Mouse (Mus musculus) adrenal gland, adult 2 months (tissue): ENCODE results near the gene Klf2. TPM values are rescaled to one million over a fixed set of nuclear protein-coding genes. Genes with fewer than 3 reads are reported as not detected.

ENCODE experiments used
- DNase-seq: peaks from one replicate; pipeline ENCODE4 v3.0.0; 2021
- polyA plus RNA-seq: library from polyadenylated mRNA; depleted of rRNA; stranded (reverse); fragments of >200 nt; gene quantifications from 2 replicates; pipeline ENCODE4 v1.2.3, GENCODE M21; 2012
- total RNA-seq, 2 experiments: library from RNA; stranded (reverse); gene quantifications; 2 replicates each; pipeline ENCODE4 v1.2.3; 2021

Gene Klf2
- total and polyA plus RNA-seq, 3 experiments = 34.4 to 94.5 (median 53.0) TPM

DNA sequence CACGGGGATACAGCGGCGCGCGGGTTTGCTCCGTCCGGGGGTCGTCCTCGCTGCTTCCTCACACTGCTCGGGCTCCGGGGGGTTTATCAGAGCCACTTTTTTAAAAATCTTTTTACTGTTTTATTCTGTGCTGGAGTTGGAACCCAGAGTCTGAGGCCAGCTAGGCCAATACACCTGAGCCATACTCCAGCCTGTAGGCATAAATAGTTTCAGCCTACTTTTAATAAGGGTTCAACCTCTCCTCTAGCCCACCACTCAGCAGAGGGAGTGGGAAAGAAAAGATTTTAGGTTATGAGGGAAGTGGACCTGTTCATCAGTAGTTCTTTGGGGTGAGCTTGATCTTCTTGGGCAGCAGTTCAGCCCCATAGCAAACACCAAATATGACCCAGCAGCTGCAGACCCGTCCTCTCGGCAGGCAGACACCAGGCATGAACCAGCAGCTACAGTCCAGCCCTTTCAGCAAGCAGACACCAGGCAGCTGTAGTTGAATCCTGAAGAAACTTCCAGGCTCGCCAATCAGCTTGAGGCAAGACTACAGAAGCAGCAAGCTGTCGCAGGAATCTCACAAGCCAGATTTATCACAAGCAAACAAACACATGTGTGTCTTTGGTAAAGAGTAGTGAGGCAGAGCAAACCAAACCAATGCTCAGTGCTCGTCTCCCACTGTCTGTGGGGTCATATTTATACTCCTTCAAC lies 13.5 kb upstream of the Klf2 start, which contains the start of gene Gm10282:
Gm10282 (minus strand) TSS at position 51 of the 696 bp plus-strand sequence.
- no peak for DNase-seq

DNA sequence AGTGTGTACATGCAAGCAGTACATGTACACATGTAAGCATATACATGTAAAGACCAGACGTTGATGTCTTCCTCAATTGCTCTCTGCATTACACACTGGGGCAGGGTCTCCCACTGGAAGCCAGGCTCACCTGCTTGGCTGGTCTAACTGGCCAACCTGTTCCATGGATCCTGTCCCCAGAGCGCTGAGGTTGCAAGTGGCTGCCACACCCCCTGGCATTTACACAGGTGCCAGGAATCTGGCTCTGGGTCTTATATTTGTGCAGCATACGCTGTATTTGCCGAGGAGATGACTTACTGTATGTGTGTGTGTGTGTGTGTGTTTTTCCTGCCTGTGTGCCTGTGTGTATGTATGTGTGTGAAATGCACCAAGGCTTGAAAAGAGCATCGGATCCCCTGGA lies 11.9 kb upstream of the Klf2 start:
- no peak for DNase-seq

DNA sequence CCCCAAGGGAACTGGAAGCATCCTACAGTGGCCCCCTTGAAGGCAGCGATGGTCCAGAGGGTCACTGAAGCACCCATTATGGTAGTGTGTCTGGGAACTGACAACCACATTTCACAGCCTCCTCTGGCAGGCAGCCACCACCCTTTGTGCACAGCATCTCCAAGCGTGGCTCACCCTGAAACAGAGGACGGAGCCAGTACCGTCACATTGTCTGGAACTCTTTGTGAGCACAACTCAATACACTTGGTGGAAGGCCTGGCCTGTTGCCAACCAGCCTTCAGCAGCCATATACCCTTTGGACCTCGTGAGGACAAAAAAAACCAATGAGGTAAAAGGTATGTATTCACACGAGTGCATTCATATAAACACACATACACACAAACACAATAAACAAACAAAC lies 10.6 kb upstream of the Klf2 start:
- DNase-seq = no peak

DNA sequence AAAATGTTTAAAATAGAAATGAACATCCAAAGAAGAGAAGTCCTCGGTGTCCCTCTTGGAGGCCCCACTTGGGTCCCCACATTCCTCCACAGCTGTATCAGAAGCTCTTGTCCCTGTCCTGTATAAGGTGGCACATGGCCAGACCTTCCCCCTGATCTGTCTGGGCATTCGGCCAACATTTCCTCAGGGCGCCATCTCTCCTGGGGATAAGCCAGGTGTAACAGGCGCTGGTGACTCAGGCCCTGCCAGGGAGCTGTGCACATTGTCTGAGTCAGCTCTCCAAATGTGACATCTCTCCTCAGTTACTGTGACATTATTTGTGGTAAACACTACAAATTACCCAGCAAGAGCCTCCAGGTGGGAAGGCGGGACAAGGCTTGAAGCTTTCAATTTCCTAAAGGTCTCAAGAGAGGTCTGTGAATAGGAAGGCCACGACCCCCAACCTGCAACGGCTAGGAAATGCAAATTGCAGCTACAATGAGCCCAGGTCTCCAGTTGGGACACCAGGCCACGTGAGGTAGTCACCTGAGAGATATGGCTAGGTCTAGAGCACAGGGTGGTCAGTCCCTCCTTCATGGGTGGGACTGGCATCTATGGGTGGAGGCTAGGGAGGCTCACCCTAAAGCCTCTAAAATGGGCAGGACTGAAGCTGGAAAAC lies 7.9 kb upstream of the Klf2 start:
- DNase-seq = peak; percentile 93

DNA sequence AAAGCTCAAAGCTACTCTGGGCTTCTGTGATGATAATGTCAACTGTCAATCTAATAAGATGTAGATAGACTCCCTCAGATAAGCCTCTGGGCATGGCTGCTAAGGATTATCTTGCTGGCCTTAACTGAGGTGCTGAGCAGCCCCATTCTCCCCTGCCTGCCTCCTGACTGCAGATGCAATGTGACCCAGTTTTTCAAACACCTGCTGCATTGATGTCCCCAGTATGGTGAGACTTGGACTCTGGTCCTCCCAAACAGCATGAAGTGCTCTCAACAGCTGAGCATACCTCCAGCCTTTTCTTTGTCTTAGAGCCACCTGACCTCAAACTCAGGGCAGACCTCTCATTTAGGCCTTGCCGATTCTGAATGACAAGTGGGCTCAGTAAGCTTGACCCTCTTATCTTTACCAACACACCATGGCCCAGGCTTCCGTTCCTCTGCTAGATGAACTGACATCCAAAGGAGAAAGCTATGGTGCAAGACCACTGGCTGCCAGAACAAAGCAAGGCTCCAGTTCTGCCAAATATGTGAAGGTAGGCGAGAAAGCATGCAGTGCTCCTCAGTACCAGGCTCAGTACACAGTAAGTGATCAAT lies 5.8 kb upstream of the Klf2 start:
- DNase-seq = no peak

DNA sequence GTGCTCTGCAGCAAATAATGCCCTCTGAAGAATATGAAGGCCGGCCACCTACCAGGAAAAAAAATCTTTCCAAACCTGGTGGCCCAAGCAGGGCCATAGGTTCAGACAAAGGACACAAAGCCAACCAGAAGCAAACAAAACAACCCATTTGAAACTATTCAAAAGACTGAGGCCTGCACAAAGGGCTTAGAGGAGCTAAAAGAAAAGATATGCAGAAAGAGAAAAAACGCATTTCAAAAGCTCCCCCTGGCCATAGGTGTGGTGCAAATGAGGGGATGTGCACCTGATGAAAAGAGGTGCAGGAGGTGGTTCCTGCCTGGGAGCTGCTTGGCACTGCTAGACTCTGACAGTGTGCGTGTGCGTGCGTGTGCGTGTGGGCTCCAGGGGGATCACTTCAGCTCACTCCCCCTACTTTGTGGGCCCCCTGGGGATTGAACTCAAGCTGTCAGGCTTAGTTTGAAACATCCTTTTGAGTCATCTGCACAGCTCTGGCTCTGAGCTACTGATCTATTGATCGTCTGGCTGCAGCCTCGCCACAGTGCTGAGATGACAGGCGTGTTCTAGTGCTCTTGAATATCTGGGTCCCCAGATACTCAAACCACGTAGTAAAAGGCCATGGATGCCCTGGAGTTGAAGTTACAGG lies 2.7 kb upstream of the Klf2 start:
- no peak for DNase-seq

DNA sequence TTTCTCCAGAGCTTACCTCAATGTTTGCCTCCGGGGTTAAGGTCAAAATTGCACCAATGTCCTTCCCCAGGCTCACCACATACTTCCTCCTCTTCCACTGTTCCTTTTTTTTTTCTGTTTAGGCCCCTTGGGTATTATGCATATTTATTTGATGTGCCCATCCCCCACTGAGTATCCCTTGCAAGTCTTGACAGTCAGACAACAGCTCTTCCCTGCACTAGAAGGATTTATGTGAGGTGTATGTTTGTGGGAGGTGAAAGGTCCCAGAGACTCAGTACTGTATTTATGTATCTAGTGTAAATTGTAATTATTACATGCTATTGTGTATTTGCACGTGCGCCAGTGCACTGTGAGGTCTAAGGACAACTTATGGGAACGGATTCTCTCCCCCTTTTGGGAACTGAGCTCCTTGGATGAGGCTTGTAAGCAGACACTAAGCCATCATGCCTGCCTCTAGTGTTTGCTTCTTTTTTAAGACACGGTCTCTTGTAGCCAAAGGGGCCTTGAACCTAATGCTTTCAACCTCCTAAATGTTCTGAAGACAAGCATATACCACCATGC lies 1.0 kb upstream of the Klf2 start:
- DNase-seq = no peak

DNA sequence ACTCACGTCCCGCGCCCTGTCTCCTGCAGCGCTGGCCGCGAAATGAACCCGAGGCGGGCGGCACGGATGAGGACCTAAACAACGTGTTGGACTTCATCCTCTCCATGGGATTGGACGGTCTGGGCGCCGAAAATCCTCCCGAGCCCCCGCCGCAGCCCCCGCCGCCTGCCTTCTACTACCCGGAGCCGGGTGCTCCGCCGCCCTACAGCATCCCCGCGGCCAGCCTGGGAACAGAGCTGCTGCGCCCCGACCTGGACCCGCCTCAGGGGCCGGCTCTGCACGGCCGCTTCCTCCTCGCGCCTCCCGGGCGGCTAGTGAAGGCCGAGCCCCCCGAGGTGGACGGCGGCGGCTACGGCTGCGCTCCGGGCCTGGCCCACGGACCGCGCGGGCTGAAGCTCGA lies 564 bp downstream of the Klf2 start:
- DNase-seq = peak; percentile 61

DNA sequence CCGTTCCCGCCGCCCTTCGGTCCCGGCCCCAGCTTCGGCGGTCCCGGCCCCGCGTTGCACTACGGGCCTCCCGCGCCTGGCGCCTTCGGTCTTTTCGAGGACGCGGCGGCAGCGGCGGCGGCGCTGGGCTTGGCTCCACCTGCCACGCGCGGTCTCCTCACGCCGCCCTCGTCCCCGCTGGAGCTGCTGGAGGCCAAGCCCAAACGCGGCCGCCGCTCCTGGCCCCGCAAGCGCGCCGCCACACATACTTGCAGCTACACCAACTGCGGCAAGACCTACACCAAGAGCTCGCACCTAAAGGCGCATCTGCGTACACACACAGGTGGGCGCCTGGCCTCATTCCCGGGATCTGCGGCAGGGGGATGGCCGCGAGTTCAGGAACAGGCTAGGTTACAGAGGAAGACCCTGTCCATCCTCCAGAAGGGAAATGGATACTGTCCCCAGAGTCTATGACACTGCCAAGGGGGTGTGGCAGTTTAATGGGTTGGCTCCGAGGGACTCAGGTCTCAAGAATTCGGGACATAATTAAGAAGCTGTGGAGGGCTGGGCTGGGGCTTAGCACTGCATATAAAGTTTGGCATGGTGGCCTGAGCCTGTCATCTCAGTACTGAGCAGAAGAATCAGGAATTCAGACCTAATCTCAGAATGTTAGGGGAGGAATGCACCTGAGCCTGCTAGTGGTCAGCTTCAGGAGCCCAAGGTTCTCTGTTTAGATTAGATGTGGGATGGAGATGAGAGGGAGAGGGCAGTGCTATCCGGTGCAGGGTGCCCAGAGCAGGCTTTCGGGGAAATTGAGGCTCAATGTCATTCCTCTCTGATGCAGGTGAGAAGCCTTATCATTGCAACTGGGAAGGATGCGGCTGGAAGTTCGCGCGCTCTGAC lies 1.3 kb downstream of the Klf2 start:
- DNase-seq = peak; percentile 56

DNA sequence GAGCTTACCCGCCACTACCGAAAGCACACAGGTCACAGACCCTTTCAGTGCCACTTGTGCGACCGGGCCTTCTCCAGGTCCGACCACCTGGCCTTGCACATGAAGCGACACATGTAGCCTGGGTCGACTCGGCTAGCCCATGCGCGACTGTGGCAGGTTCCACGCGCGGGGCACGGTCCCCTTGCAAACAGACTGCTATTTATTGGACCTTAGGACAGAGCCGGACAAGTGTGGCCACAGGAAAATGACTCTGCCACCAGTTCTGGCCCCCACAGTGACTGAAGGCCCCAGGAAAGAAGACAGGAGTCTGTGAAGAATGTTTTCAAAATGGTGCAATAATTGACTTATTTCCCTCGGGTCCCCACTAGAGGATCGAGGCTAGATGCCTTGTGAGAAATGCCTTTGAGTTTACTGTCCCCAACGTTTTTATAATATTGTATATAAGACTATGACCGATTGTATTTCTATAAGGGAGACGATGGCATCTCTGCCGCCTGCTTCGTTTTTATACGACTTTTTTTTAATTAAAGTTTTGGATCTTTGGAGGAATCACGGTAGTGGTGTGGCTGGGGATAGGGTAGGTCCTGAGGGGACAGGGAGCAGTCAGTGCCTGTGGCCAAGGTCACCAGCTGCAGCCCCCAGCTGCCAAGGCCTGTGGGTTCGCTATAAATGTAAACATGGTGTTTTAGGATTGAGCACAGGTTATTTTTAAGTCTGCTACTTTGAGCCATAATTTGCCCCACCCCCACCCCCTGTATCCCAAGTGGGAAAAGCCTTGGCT lies 2.2 kb downstream of the Klf2 start:
- no peak for DNase-seq

DNA sequence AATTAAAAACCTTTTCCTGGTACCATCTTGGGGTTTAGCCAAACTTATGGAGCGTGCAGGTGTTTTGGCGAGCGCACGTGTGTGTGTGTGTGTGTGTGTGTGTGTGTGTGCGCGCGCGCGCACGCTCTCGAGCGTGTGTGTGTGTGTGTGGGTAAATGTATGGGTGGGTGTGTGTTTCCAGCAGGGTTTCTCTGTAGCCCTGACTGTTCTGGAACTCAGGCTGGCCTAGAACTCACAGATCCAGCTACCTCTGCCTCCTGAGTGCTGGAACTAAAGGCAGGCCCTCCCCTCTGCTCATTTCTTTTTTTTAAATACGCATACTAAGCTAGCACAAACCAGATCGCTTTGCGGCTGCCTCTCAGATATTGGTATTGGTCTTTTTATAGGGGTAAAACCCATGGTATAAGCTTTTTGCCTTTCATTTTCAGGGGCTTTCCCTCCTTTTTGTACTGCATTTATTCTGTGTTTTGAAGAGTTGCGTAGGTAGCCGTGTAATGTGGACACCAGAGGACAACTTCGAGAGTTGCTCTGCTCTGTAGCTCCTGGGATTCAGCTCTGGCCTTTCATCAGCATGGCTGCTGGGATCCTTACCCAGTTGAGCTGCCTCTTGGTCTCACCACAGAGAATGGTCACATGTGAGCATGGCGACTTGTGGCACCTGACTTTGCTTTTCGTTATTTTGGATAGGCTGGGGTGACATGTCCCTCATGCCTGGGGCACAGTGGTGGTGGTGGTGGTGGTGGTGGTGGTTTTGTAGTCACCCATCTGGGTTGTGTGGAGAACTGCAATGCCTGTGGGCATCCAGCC lies 3.0 kb downstream of the Klf2 start:
- DNase-seq = no peak

DNA sequence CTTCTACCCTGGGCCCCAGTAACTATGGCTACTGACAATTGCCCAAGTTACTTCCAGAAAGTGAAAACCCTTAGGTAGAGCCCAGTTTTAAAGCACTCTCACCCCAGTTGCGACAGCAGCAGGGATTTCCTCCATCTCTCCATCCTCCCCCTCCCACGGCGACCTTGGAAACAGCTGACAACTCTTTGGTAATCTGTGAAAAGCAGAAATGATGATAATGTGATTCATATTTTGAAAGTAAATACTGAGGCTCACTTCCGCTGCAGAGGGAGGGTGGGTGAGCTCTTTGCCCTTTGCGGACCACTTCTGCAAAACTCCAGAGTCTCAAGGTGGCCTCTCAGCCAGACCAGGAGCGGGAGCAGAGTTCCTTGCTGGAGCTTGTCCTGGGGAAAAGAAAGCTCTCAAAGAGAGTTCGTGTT lies 3.6 kb downstream of the Klf2 start:
- DNase-seq = peak; percentile 89

DNA sequence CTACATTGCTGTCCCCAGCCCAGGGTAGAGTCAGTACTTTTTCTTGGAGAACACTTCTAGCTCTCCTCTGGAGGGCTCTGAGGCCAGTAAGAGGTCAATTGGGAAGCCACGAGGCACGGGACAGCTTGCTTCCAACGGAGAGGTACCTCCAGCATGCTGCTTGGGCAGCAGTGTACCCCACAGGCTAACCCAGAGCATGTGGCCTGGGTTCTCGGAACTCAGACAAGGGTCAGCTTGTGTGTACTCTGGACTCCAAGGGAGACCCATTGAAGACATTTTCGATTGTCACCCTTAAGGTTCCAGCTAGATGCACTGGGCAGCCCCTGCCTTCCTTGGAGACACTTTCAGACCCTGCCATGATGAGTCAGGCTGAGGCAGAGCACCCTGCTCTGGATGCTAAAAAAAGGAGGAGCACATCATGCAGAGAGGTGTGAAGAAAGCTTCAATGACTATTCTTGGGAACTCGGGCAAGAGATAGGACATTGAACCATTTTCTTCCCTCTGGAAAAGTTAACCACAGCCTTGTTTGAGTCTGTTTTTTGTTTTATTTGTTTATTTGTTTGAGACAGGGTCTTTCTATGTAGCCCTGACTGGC lies 4.4 kb downstream of the Klf2 start:
- no peak for DNase-seq

DNA sequence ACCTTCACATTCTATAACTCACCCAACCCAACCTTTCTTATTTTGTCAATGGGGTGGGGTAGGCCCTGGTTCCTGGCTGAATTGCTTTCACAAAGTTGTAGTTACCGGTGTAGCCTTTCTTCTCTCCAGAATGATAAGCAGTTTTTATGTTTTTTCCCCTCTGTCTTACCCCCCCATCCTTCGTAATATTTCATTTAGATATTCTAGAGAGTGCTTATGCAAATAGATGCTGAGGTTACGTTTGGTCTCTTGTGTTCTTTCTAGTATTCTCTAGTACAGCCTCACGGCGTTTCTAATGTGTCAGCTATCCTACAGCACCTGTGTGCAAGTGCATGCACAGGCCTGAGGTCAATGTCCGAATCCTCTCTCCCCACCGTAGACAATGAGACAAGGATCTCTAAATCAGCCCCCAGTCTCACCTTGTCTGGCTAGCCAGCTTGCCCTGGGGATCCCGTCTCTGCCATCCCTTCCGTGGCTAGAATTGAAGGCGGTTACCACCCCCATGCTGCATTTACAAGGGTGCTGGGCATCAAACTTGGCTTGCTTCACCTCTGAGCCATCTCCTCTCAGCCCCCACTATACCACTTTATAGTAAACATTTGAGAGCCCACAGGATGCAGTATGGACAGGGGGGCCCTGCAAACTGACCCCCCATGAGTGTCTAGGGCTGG lies 5.3 kb downstream of the Klf2 start:
- DNase-seq = no peak

DNA sequence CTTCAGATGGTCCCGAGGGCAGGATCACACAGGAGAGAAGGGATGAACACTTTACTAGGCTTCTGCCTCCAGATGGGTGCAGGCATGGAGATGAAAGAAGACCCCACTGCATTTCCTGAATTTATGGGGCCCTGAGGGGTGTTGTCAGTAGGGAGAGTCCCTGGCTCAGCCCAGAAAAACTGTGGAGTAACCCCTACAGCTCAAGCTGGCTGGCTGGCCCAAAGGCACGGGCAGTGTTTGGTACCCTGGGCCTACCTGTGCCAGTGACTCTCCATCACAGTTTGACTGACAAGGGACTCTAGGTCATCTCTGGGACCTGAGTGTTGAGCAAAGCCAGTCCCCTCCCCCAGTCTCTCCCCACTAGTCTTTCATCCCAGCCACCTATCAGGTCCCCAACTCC lies 5.9 kb downstream of the Klf2 start:
- DNase-seq = no peak

DNA sequence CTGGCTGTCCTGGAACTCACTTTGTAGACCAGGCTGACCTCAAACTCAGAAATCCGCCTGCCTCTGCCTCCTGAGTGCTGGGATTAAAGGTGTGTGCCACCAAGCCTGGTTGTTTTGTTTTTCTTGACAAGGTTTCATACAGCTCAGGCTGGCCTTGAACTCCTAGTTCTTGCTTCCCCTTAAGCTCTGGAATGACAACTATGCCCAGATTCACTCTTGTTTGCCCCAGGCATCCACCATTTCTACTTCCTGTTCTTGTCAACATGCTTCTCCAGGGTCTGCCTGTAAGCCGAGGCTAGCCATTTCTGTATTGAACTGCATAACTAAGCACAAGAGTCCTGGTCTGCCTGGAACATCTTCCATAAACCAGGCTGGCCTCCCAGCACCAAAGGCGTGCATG lies 10.3 kb downstream of the Klf2 start:
- DNase-seq = no peak

DNA sequence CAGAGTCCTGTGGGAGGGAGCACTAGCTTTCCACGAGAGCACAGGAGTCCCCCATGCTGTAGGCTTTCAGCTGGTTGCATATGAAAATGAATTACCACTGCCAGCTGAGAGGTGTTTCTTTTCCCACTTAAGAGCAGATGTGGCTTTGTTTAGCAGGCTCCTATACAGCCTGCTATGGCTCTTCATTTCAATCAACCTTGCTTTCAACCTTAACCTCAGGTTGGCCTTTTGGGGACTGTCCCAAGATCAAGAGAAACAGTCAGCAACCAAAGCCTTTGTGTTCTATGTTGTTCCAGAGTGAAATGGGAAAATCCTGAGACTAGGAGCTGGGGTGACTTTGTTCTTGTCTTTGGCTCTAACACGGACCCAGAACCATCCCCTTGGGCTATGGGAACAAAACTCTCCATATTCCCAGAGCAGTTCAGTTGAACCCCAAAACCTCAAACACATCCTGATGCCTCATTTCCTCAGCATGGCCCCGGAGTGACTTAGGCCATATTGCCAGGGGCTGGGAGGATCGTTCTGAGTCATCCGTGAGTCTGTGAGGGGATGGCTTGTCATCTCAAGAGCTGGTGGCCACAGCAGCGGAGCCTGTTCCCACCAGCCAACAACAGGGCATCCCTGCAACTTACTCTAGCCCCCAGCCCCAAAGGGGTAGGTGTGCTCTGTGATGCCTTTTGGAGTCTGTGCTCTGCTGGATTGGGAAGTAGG lies 12.1 kb downstream of the Klf2 start:
- DNase-seq = peak; percentile 30

DNA sequence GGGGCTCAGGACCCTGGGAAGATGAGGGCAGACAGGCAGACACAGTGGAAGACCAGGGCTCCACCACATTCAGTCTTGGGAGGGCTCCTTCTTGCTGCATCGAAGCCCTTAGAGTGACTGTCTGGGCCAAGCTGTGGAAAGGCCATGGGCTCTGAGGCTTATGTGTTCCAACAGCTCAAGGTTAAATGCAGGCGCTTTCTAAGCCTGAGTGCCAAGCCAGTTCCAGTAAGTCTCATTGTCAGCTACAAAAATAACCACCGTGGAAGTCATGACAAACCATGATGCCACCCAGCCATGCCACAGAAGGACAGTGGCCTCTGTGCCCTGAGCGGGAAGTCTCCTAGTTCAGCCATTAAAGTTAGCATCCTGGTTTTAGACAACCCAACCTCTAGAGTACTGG lies 12.8 kb downstream of the Klf2 start:
- peak; percentile 82 for DNase-seq
